Mouse (Mus musculus) erythroblast, adult 5-6 weeks (primary cell): ENCODE results near the gene Kif9. TPM values are rescaled to one million over a fixed set of nuclear protein-coding genes. Genes with fewer than 3 reads are reported as not detected.

Source experiments
- ATAC-seq: replicated peaks from 2 replicates; pipeline ENCODE4 v1.8.0; 2016; ENCODE audit warnings: moderate number of reproducible peaks, mild to moderate bottlenecking, moderate TSS enrichment, inconsistent platforms; ENCODE audit not compliant: poor library complexity, low FRiP score, severe bottlenecking
- total RNA-seq, 2 experiments: library from RNA; stranded (forward) in 1 of 2; stranded (reverse) in 1 of 2; fragments of 150-400 nt in 1 of 2; fragments of 200-764, 138-1000 nt in 1 of 2; gene quantifications; 2 replicates each; pipeline versions ENCODE4 v1.2.3 to v1.2.4; 2015 to 2017; ENCODE audit warnings: low replicate concordance in 2 of 2

Kif9 gene
- total RNA-seq, 2 experiments from 2014 or later = not detected

GRCm38 (mm10) chr9:110488841-110489240, 12.1 kb downstream of the Kif9 start:
- no peak for ATAC-seq

- no peak for ATAC-seq
These were observed 14.2 kb downstream of the Kif9 start for GRCm38 (mm10) chr9:110490913-110491312.

- no peak for ATAC-seq
These were observed 49.0 kb downstream of the Kif9 start for GRCm38 (mm10) chr9:110525737-110526136.

- no peak for ATAC-seq
These were observed 52.4 kb downstream of the Kif9 start for GRCm38 (mm10) chr9:110529002-110529737.

GRCm38 (mm10) chr9:110530650-110531049, 53.9 kb downstream of the Kif9 start:
- no peak for ATAC-seq

- no peak for ATAC-seq
These were observed 54.5 kb downstream of the Kif9 start for GRCm38 (mm10) chr9:110531151-110531791.

DNA sequence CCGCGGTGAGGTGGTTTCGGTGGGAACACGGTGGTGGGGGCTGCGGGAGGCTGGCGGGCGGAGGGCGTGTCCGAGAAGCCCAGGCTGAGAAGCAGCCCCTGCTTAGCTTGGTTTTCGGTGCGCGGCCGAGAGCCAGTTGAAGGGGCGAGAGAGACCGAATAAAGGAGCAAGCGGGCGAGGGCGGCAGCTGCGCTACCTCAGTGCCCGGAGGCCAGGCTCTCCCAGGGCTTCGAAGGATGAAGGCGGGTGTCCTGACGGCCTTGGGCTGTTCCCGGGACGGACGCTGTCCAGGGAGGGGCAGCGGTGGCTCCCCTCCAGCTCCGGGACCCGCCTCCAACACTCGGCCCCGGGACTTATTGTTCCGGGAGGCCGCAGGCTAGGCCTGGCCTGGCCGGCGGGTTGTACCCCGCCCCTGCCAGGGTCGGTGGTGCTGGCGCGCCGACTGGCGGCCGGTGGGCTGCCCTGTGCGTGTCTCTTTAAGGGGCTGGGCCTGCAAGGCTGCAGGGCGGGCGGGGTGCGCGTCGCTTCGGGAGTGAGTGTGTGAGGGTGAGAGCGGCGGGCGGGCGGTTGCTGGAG, 55.2 kb downstream of the Kif9 start:
- peak; percentile 89 for ATAC-seq

- ATAC-seq = peak; percentile 49
These were observed 56.0 kb downstream of the Kif9 start, which contains the start of gene Setd2 for GRCm38 (mm10) chr9:110532538-110533291. TSS of gene Setd2 (plus strand) at chr9:110532597.

DNA sequence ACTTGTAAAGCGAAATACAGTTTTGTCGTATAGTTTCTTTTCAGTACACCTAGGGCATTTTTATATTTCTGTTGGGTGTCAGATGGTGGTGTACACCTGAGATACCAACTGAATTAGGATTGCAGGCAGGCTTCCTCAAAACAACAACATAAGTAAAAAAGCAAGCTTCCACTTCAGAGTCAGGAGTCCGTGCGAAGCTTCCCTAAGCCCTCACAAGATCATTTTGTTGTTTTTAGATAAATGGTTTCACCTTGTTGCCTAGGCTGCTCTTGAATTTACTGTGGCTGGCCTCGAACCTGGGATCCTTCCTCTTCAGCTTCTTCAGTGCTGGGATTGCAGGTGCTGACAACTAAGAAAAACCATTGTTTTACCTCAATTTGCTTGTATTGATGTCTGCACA, 56.9 kb downstream of the Kif9 start:
- no peak for ATAC-seq

GRCm38 (mm10) chr9:110535114-110535513, 58.4 kb downstream of the Kif9 start:
- no peak for ATAC-seq

DNA sequence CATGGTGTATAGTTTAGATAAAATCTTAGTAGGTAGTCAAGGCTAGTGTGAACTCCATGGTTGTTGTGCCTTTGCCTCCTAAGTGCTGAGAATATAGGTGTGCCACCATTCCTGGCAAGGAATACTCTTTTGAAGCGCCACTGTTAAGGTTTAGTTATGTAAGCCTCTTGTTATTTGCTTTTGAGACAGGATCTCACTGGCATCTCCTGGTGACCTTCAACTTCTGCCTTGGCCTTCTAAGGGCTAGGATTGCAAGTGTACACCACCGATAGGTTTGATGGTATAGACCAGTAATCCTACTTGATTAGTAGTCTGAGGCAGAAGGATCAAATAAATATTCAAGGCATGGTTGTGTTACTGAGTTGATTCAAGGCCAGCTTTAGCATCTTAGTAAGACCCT, 59.9 kb downstream of the Kif9 start:
- no peak for ATAC-seq

DNA sequence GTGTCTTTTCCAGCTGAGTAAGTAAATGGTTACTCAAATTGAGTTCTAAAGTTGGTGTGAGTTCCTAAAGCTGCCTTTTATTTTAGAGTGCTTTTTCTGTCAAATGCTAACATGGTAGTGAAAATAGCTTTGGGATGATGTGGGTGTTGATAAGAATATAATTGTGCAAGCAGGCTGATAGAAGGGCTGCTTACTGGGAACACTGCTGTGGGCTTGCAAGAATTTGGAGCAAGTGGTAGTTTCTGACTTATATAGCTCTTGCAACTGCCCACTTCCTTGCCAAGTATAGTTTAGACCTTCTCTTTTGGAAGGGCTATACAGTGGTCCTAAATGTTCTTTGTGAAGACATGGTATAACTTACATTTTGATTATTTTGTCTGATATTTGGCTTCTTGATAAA, 61.8 kb downstream of the Kif9 start:
- no peak for ATAC-seq

DNA sequence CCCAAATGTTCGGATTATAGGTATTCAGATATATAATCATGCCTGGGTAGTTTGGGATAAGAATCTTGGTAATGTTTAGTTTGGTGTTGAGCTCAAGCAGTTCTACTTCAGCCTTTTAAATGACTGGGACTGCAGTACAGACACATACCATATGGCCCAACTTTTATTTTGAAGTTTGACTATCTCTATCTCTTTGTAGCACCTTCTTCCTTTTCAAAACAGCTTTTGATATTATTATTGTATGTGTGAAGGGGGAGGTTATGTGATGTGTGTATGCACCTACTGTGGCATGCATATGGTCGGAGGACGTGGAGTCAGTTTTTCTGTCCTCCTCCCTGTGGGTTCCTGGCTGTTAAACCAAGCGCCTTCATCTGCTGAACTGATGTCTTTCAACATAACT, 65.2 kb downstream of the Kif9 start:
- no peak for ATAC-seq

GRCm38 (mm10) chr9:110548261-110548660, 71.5 kb downstream of the Kif9 start:
- ATAC-seq = peak; percentile 68

GRCm38 (mm10) chr9:110568309-110568708, 91.6 kb downstream of the Kif9 start:
- no peak for ATAC-seq

Other genes with a start within 250 kb of the Kif9 start
- not detected in 2 replicates for gene Cspg5, start 233.2 kb upstream of the Kif9 start, total RNA-seq (2015; ENCODE audit: low replicate concordance)
- 0.17 and 0.70 TPM in 2 replicates for gene Cspg5, start 233.2 kb upstream of the Kif9 start, total RNA-seq (2017; ENCODE audit: low replicate concordance)
- gene Elp6, start 171.8 kb upstream of the Kif9 start, total RNA-seq (2015; ENCODE audit: low replicate concordance) = 0.19 and 1.5 TPM in 2 replicates
- gene Elp6, start 171.8 kb upstream of the Kif9 start, total RNA-seq (2017; ENCODE audit: low replicate concordance) = 0.56 and 1.8 TPM in 2 replicates
- 6.9 and 13.8 TPM in 2 replicates for gene Scap, start 143.7 kb upstream of the Kif9 start, total RNA-seq (2015; ENCODE audit: low replicate concordance)
- 2.6 and 3.7 TPM in 2 replicates for gene Scap, start 143.7 kb upstream of the Kif9 start, total RNA-seq (2017; ENCODE audit: low replicate concordance)
- gene Ptpn23, start 68.7 kb upstream of the Kif9 start, total RNA-seq (2015; ENCODE audit: low replicate concordance) = 3.8 and 4.2 TPM in 2 replicates
- gene Ptpn23, start 68.7 kb upstream of the Kif9 start, total RNA-seq (2017; ENCODE audit: low replicate concordance) = 0.60 and 1.1 TPM in 2 replicates
- gene Ngp, start 57.2 kb upstream of the Kif9 start, total RNA-seq (2015; ENCODE audit: low replicate concordance) = 6,400 and 7,048 TPM in 2 replicates
- gene Ngp, start 57.2 kb upstream of the Kif9 start, total RNA-seq (2017; ENCODE audit: low replicate concordance) = 1,550 and 2,626 TPM in 2 replicates
- 4.8 and 18.4 TPM in 2 replicates for gene Klhl18, start 264 bp upstream of the Kif9 start, total RNA-seq (2015; ENCODE audit: low replicate concordance)
- gene Klhl18, start 264 bp upstream of the Kif9 start, total RNA-seq (2017; ENCODE audit: low replicate concordance) = 2.4 and 3.4 TPM in 2 replicates
- gene Setd2, start 55.6 kb downstream of the Kif9 start, total RNA-seq (2015; ENCODE audit: low replicate concordance) = 69.6 and 79.0 TPM in 2 replicates
- 82.8 and 140 TPM in 2 replicates for gene Setd2, start 55.6 kb downstream of the Kif9 start, total RNA-seq (2017; ENCODE audit: low replicate concordance)
- gene Nradd, start 147.5 kb downstream of the Kif9 start, total RNA-seq (2015; ENCODE audit: low replicate concordance) = 2.3 and 2.9 TPM in 2 replicates
- gene Nradd, start 147.5 kb downstream of the Kif9 start, total RNA-seq (2017; ENCODE audit: low replicate concordance) = 1.1 TPM in 1 of 2 replicates, not detected in the other
- 6.9 and 15.6 TPM in 2 replicates for gene Nbeal2, start 177.2 kb downstream of the Kif9 start, total RNA-seq (2015; ENCODE audit: low replicate concordance)
- gene Nbeal2, start 177.2 kb downstream of the Kif9 start, total RNA-seq (2017; ENCODE audit: low replicate concordance) = 12.0 and 12.4 TPM in 2 replicates
- 14.0 and 58.5 TPM in 2 replicates for gene Ccdc12, start 179.5 kb downstream of the Kif9 start, total RNA-seq (2015; ENCODE audit: low replicate concordance)
- gene Ccdc12, start 179.5 kb downstream of the Kif9 start, total RNA-seq (2017; ENCODE audit: low replicate concordance) = 20.8 and 29.3 TPM in 2 replicates